Mouse (Mus musculus): ENCODE data around the gene Cbln4. TPM values are rescaled to one million over a fixed set of nuclear protein-coding genes. Genes with fewer than 3 reads are reported as not detected.

The Cbln4 gene
- polyA plus RNA-seq (2017; shearing (Covaris generic)): not detected

DNA sequence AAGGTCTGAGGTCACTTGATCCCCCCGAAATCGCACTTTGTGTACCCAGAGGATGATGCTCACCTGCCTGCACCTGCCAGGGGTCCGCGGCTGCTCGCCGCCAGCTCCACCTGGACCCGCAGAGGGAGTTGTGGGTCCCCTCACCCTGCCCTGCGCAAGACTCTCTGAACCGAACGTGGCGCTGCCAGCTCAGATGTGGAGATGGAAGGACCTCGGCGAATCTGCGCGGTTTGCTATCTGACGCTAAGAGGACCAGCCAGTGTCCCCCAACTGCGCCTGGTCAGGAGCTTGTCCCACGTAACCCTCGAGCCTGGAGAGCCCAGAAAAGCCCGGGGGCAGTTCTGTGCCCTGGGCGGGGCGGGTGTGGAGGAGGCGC is at the start of gene Cbln4:
TSS of gene Cbln4 (minus strand) at position 232 of the 376 bp plus-strand sequence.

Other genes with a start within 250 kb of the Cbln4 start
- gene Mc3r, start 205.0 kb upstream of the Cbln4 start, polyA plus RNA-seq (2017; shearing (Covaris generic)): not detected